Comparison of ENCODE assay signal across 9 mouse cellular contexts in genomic region chr4:96718977-96719966, GRCm38 (mm10). TPM values are rescaled to one million over a fixed set of nuclear protein-coding genes. Genes with fewer than 3 reads are reported as not detected.
A peak's percentile ranks its signal among the peaks of the same experiment; 100 is the strongest.
DNase-seq lines count a peak whose midpoint lies in the region; ATAC-seq lines count a peak whose summit lies in the region.
"Had no signal": no experiment of that assay in that cellular context is flagged by ENCODE, and none has a peak within 500 bp of the region (broad histone marks: within the 10 kb centered on the region; RNA-seq: fewer than 3 reads in every experiment).

No protein-coding gene starts in this region.

- WGBS in neural tube, embryonic 11.5 days: 30% methylated on average over 4 of the region's 4 CpGs
- 15% methylated on average over 4 of the region's 4 CpGs for WGBS in hindbrain, embryonic 13.5 days
- WGBS in limb, embryonic 13.5 days: 51% methylated on average over 4 of the region's 4 CpGs
- whole genome bisulfite sequencing in kidney, embryonic 15.5 days: 50% methylated on average over 4 of the region's 4 CpGs

- no peak overlapping the region for H3K4me3 ChIP-seq in neural tube, embryonic 11.5 days (ENCODE audit: low read depth, low read length)
- no peak overlapping the region for H3K4me3 ChIP-seq in hindbrain, embryonic 13.5 days
- no peak overlapping the region for H3K4me3 ChIP-seq in limb, embryonic 13.5 days
- H3K4me3 ChIP-seq in kidney, embryonic 15.5 days (replicated peaks): no peak overlapping the region

- peak; percentile 55 for DNase-seq in neural tube, embryonic 11.5 days (ENCODE audit: low spot score)
- DNase-seq in neural tube, embryonic 10.5 days (ENCODE audit: extremely low spot score, low spot score): no peak
- no peak for DNase-seq in urinary bladder, adult 2 months (ENCODE audit: low spot score)
- DNase-seq in thymus, postnatal 10 days (ENCODE audit: low spot score in 2 of 2): no peak
- no peak for DNase-seq in spleen, adult 12 weeks (ENCODE audit: low spot score)

- H3K27me3 ChIP-seq in neural tube, embryonic 11.5 days (ENCODE audit: control insufficient read depth, insufficient read depth, low read length): no peaks in the 10 kb centered on the region
- no peaks in the 10 kb centered on the region for H3K27me3 ChIP-seq in hindbrain, embryonic 13.5 days
- no peaks in the 10 kb centered on the region for H3K27me3 ChIP-seq in limb, embryonic 13.5 days
- H3K27me3 ChIP-seq in kidney, embryonic 15.5 days: no peaks in the 10 kb centered on the region

- peak; percentile 88 for ATAC-seq in neural tube, embryonic 11.5 days (ENCODE audit: insufficient read depth, low FRiP score, low TSS enrichment)
- ATAC-seq in hindbrain, embryonic 13.5 days (ENCODE audit: low FRiP score): peak; percentile 92
- peak; percentile 24; the same call in 1 of the 2 replicates for ATAC-seq in limb, embryonic 13.5 days (ENCODE audit: low FRiP score, low read depth)
- no peak for ATAC-seq in kidney, embryonic 15.5 days (replicated peaks; ENCODE audit: low FRiP score)

- H3K4me2 ChIP-seq in neural tube, embryonic 11.5 days (ENCODE audit: low read depth): no peak overlapping the region
- H3K4me2 ChIP-seq in hindbrain, embryonic 13.5 days: no peak overlapping the region
- no peak overlapping the region for H3K4me2 ChIP-seq in limb, embryonic 13.5 days (replicated peaks)
- no peak overlapping the region for H3K4me2 ChIP-seq in kidney, embryonic 15.5 days

- no peaks in the 10 kb centered on the region for H3K4me1 ChIP-seq in neural tube, embryonic 11.5 days (ENCODE audit: control insufficient read depth, insufficient read depth, low read length)
- peaks cover 6% of the 10 kb centered on the region; the same call in 1 of the 2 replicates for H3K4me1 ChIP-seq in hindbrain, embryonic 13.5 days (replicated peaks)
- H3K4me1 ChIP-seq in limb, embryonic 13.5 days: peaks cover 9% of the 10 kb centered on the region; the same call in 1 of the 2 replicates
- no peaks in the 10 kb centered on the region for H3K4me1 ChIP-seq in kidney, embryonic 15.5 days

- no peaks in the 10 kb centered on the region for H3K9me3 ChIP-seq in neural tube, embryonic 11.5 days (ENCODE audit: control insufficient read depth, low read length)
- no peaks in the 10 kb centered on the region for H3K9me3 ChIP-seq in hindbrain, embryonic 13.5 days
- H3K9me3 ChIP-seq in limb, embryonic 13.5 days: no peaks in the 10 kb centered on the region
- H3K9me3 ChIP-seq in kidney, embryonic 15.5 days (replicated peaks): no peaks in the 10 kb centered on the region

- no peak overlapping the region for H3K9ac ChIP-seq in neural tube, embryonic 11.5 days (ENCODE audit: low read length)
- no peak overlapping the region for H3K9ac ChIP-seq in hindbrain, embryonic 13.5 days
- H3K9ac ChIP-seq in limb, embryonic 13.5 days: no peak overlapping the region; the same call in 1 of the 2 replicates
- no peak overlapping the region for H3K9ac ChIP-seq in kidney, embryonic 15.5 days

- 0 out of 2 replicates have a peak overlapping the region, but pooled peaks have one; percentile 3 for H3K27ac ChIP-seq in neural tube, embryonic 11.5 days (ENCODE audit: low read depth, low read length)
- peak overlapping the region; percentile 69 for H3K27ac ChIP-seq in hindbrain, embryonic 13.5 days
- no peak overlapping the region; the same call in 1 of the 2 replicates for H3K27ac ChIP-seq in limb, embryonic 13.5 days
- H3K27ac ChIP-seq in kidney, embryonic 15.5 days: no peak overlapping the region
- H3K27ac ChIP-seq: kidney, postnatal 0 days had no signal

- no peaks in the 10 kb centered on the region for H3K36me3 ChIP-seq in neural tube, embryonic 11.5 days (ENCODE audit: control insufficient read depth, insufficient read depth, low read length)
- no peaks in the 10 kb centered on the region for H3K36me3 ChIP-seq in hindbrain, embryonic 13.5 days
- no peaks in the 10 kb centered on the region for H3K36me3 ChIP-seq in limb, embryonic 13.5 days
- no peaks in the 10 kb centered on the region for H3K36me3 ChIP-seq in kidney, embryonic 15.5 days

RNA-seq across cellular contexts. Expression of gene Cyp2j5, which starts 55.3 kb away (rescaled TPM):
- polyA plus RNA-seq in neural tube, embryonic 11.5 days (2014; fragmentation: Nextera tagmentation; extraction: Ambion mirVana): not detected in 2 replicates
- not detected in 2 replicates for polyA plus RNA-seq in hindbrain, embryonic 13.5 days (2015; fragmentation: Nextera tagmentation; extraction: Ambion mirVana)
- polyA plus RNA-seq in limb, embryonic 13.5 days (2015; fragmentation: Nextera tagmentation; extraction: Ambion mirVana): not detected in 2 replicates
- polyA plus RNA-seq in urinary bladder, adult 2 months (2012; rRNA removed): not detected in 2 replicates
- 7.8 and 9.2 TPM in 2 replicates for polyA plus RNA-seq in kidney, embryonic 15.5 days (2015; fragmentation: Nextera tagmentation; extraction: Ambion mirVana)

Comparison
In these comparisons a context has a peak if more than half of its experiments do, and no peak if none do; other contexts are left out.
1. H3K27ac ChIP-seq: peak in neural tube, embryonic 11.5 days (single experiment) and hindbrain, embryonic 13.5 days (single experiment); none in limb, embryonic 13.5 days (single experiment) and kidney, embryonic 15.5 days (single experiment).